Mouse (Mus musculus) layer of hippocampus, postnatal 36 days (tissue): Measurements from ENCODE around the gene Efna5. TPM values are rescaled to one million over a fixed set of nuclear protein-coding genes. Genes with fewer than 3 reads are reported as not detected.

Experiments used
- DNase-seq, 2 experiments: peaks; one replicate each; pipeline ENCODE4 v3.0.0; 2022
- total RNA-seq, 2 experiments: library from RNA; stranded (reverse); gene quantifications; 2 replicates each; pipeline ENCODE4 v1.2.3; 2021

Efna5 gene
- total RNA-seq, 2 experiments from 2014 or later: 5.2 to 7.2 TPM

- no peak for DNase-seq
Observed at GRCm38 (mm10) chr17:62598716-62599490, 282.2 kb downstream of the Efna5 start.

DNA sequence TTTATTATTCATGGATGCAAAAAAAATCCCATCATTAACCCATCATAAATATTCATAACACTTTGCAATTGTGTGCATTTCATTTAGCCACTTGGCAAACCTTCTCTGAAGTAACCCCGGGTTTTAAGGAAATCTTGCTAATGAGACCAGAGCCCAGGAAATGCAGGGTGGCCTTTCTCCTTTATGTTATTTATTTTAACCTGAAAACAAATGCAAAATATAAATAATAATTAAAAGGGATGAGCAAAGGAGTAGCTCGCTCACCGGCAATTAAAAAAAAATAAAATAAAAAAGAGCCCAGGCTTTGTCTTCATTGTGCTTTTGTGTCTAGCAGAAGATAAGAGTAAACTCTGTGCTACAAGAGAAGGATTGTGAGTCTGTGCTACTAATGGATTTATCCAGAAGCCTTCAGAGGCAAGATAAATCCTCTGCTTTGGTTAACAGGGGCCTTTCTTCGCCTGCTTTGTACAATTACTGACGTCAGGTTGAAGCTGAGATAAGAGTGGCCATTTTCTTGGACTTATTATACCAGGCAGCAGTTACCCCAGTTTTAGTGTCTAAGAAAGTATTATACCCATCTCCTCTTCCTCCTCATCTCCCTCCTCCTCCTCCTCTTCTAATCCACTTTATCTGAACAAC lies 288.6 kb downstream of the Efna5 start:
- no peak for DNase-seq

DNA sequence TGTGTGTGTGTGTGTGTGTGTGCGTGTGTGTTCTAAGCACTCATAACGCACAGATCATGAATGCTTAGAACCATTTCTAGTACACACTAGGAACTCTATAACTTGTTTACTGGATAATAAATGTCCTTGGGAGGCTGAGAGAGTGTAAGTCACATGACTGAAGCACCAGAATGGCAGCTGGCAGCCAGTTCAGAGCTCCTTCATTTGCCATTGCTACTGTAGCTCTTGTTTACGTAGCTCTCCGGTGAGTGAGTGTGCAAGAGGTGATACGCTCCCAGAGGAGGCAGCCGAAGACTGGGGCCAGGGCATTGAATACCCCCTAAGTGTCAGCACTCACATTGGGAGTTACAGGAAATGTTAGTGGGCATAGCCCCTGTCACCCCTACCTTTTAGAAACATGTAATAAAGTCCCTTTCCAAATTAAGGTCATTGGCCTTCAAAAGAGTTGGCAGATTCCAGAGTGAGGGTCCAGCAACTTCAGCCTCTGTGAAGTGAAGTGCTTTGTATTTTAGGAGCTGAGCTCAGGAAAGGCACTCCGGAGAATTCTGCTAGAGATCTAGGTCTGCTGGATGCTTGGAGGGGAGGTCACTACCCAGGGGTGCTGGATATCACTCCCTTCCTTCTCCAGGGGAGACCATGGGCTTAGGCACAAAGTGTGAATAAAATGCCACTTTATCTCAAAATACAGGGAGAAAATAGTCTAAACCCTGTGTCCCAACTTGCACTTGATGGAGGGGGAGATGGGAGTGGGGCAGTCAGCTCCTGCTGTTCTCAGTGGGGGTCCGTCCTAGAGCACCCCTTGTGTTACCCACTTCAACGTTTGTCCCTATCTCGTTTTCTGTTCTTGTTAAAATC lies 289.3 kb downstream of the Efna5 start:
- DNase-seq: no peak

DNA sequence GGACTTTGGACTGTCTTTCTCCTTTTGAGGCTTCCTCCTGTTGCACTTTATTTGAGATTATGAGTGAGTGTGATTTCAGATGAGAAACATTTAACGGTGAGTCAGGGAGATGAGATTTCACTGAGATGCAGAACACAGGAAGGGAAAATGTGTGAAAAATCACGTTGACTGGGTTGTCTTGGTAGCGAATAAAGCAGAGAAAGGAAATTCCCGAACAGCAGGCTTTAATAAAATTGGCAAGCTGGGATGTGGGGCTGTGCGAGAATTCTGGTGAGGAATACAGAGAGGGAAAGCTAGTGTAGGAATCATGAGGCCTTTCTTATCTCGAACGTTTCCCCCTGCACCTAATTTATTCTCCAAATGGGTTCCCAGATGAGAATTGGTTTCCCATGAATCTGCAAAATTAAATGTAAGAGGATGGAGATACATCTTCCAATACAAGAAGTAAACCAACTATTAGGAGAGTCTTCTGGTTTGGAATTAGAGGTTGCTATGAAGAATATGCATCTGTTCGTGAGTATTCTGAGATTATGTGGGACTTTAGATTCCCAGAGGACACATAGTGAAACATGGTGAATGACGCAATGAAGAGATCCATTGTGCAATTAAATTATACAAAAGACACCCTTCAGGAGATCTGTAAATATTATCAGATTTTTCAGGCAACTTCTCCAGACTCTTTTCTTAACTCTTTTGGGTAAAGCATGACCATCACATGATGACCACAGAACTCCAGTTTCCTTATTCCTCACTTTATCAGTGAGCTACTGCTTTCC lies 290.2 kb downstream of the Efna5 start:
- DNase-seq: no peak

- DNase-seq: no peak
Observed at GRCm38 (mm10) chr17:62580127-62580526, 301.0 kb downstream of the Efna5 start.

- DNase-seq: no peak
Observed at GRCm38 (mm10) chr17:62579618-62580017, 301.5 kb downstream of the Efna5 start.

DNA sequence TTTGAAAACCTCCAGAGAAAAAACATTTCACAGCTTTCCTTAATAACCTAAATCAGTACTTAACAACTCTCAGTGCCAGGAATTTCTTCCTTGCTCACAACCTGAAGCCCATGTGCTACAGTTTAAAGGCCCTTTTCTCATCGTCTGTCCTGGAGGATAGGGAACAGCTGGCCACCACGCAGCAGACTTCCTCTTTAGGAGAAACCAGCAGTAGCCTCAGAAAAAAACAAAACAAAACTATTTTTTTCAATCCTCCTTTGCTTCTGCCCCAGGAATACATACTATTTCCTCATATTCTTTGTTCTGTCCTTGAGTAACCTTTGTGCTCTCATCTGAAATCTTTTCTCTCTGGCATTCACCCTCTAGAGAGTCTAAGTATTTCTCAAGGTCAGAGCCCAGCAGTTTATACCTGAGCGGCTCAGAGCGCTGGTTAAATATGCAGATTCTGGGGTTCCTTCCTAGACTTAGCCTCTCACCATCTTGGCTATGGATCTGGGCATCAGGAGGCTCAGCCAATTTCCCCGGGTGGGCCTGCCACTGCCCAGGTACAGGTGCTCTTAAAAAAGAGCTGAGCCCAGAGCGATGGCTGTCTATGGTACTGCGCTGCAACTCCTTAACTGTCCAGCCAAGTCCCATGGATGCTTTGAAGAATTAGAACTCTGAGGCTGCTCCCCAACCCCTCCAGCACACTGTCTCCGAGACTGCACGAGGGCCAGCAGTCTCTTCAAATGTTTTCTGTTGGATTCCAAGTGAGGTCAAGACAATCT lies 306.4 kb downstream of the Efna5 start:
- no peak for DNase-seq

DNA sequence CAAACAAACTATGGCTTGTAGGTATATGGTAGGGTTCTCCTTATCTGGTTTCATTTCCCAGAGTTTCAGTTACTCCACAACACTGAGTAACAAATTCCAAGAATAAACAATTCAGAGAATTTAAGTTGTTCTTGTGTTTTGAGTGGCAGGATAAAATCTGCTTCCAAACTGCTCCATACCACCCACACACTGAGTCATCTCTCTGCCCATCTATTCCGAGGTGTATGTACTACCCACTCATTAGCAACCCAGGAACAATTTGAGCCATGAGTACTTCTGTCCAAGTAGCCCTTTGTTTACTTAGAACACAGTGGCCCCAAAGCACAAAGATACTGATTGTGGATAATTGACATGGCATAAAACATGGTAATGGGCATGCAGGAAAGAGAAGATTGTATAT lies 311.0 kb downstream of the Efna5 start:
- no peak for DNase-seq

DNA sequence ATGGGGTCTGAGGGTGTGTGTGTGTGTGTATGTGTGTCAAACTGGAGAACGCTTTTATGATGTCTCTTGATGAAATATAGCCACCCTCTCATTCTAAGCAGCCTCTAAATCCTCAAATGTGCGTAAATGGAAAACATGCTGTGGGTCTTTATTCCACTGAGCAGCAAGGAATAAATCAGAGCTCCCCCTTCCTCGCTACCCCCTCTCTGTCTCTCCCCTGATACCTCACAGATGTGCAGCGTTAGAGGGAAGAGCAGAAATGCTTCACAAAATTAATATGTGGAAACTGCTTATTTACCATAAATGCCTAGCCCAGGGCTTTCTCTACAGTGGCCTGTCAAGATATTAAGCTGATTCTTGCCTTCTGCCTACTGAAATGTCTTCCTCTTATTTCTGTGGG lies 313.1 kb downstream of the Efna5 start:
- DNase-seq: no peak

DNA sequence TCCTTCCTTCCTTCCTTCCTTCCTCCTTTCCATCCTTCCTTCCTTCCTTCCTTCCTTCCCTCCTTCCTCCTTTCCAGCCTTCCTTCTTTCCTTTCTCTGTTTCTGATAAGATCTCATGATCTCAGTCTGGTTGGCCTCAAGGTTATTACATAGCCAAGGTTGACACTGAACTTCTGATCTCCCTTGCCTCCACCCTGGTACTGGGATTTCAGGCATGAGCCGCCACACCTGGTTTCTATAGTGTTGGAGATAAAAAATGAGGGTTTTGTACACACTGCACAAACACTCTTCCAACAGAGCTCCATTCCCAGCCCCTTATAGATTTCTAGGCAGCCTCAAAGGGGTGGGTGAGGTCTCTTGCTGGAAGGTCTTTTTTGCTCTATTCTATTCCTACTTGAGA lies 315.5 kb downstream of the Efna5 start:
- no peak for DNase-seq

DNA sequence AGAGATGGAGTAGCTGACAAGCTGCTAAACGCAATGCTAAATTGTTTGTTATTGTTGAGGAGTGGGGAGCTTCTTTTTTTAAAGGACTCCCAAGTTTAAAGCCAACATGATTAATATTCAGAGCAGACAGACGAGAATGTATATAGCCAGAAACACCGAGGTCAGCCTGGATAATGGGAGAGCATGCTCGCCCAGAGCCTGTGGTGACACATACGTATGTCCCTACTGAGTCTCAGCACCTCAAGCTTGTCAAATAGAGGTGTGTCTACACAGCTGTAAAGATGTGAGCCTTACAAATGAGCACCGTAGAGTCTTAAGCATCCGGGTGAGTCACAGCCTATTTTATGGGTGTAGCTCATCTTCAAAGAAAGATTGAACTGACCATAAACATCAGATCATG lies 318.7 kb downstream of the Efna5 start:
- DNase-seq: no peak

GRCm38 (mm10) chr17:62557215-62557614 lies 323.9 kb downstream of the Efna5 start:
- no peak for DNase-seq
